Mouse (Mus musculus) left cerebral cortex, adult 18-20 months (tissue): ENCODE measurements around the gene Gm11127. TPM values are rescaled to one million over a fixed set of nuclear protein-coding genes. Genes with fewer than 3 reads are reported as not detected.
A peak's percentile ranks its signal among the peaks of the same experiment; 100 is the strongest.
"Not testable (repeated sequence)": the region's sequence is repeated elsewhere in the genome, so short reads cannot be mapped to it uniquely, and the experiment has no call there.

Experiments used
- DNase-seq, 2 experiments: peaks; one replicate each; pipeline ENCODE4 v3.0.0; 2021 to 2022; ENCODE audit warnings: low spot score in 2 of 2, mixed read lengths in 1 of 2
- total RNA-seq, 2 experiments: library from RNA; stranded (reverse); gene quantifications; 2 replicates each; pipeline ENCODE4 v1.2.3; 2021

The Gm11127 gene
- total RNA-seq, 2 experiments from 2014 or later, result 1.4 TPM

DNA sequence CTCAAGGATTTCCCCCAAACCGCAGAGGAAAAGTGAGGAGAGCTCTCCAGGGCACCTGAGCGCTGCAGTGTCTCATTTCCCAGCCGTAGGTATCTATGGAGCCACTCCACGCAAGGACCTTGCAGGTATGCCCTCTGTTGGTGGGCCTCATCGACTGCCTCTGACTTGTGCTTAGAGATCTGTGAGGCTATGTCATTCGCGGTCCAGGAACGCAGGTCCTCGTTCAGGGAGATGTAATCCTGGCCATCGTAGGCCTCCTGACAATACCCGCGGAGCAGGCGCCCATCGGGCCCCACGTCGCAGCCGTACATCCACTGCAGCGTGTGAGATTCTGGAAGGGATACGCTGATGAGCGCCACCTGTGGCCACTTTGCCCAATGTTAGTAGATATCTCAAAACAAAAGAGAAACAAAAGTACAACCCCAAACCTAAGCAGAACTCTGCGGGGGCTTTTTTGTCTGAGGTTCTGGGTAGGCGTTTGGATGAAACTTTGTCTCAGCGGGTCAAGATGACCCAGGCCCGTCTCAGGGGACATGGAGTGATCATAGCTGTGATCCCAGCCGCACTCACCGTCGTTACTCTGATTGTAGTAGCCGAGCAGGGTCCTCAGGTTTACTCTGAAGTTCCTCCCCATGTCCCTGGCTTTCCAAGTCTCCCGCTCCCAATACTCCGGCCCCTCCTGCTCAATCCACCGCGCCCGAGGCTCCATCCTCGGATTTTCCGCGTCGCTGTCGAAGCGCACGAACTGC is 26.4 kb downstream of the Gm11127 start:
- peak in 1 of 2 experiments; percentile 41 for DNase-seq

DNA sequence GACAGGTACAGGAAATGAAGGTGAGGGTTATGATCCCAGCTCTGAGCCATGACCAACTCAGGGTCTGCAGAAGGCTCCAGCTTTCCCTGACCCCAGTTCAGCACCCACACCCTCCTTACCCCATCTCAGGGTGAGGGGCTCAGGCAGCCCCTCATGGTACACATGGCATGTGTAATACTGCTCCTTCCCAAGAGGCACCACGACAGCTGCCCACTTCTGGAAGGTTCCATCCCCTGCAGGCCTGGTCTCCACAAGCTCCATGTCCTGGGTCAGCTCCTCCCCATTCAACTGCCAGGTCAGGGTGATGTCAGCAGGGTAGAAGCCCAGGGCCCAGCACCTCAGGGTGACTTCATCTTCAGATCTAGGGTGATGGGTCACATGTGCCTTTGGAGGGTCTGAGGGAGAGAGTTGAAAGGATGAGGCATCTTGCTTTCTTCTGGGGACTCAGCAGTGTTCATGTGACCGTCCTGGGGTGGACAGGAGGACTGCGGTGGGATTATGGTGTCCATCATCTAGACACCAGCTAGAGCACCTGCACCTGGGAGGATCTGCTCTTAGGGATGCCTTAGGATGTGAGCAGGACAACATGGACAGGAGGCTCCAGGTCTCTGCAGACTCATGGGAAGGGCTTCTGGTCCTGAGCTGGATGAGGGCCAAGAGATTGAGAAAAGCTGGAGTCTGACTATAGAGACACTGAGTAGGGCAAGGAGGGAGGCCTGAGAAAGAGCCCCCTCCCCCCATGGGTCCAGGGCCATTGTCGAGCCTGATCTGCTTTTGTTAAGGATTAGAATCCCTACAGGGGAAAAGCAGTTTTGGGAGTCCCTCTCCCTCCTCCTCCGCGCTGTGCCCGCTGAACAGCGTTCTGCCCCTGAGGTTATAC is 27.2 kb downstream of the Gm11127 start:
- DNase-seq, result not testable (repeated sequence)

DNA sequence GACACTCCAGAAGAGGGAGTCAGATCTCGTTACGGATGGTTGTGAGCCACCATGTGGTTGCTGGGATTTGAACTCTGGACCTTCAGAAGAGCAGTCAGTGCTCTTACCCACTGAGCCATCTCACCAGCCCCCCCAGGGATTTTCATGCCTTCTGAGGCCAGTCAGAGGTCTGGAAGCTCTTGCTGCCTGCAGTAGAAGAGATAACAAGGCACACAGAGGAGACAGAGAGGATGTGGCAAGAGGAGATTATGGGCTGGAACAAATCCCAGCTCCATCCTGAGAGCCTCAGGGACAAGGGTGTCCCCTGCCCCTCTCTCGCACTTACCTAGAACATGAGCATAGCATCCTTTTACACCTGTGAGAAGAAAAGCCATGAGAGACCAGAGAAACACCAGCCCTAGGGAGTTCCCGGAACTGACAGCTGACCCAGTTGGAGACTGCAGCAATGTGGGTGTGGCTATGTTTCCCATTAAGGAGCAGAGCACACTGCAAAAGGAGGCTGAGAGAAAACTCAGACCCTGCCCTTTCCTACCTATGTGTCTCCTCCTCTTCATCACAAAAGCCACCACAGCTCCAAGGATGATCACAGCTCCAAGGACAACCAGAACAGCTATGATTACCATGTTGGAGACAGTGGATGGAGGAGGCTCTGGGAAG is 28.0 kb downstream of the Gm11127 start:
- DNase-seq, result not testable (repeated sequence)

DNA sequence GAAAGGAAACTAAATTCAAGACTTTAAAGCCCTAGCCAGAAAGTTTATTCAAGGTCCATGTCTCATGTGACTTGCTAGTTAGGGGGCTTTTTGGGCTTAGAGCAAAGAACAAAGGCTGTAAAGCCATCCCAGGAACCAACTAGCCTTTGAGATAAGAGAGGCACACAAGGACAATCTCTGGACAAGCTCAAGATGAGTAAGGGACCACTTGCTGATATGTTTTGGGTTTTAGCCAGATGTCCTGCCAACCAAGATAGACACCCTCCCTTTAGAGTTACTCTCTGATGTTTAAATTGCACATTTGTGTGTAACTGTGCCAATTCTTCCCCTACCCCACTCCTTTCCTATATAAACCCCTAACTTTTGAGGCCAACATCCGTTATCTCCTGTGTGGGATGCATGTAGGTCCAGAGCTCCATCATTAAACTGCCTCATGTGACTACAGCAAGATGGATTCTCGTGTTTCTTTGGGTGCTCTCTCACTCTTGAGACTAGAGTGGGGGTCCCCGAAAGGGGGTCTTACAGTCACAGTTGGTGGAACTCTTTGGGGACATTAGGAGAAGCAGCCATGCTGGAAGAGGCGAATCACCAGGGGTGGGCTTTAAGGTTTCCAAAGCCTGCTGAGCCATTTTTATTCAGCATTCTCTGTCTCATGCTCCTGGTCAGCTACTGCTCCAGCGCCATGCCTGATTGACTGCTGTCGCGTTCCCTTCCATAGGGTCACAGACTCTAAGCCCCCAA is 29.1 kb downstream of the Gm11127 start:
- DNase-seq, result no peak

DNA sequence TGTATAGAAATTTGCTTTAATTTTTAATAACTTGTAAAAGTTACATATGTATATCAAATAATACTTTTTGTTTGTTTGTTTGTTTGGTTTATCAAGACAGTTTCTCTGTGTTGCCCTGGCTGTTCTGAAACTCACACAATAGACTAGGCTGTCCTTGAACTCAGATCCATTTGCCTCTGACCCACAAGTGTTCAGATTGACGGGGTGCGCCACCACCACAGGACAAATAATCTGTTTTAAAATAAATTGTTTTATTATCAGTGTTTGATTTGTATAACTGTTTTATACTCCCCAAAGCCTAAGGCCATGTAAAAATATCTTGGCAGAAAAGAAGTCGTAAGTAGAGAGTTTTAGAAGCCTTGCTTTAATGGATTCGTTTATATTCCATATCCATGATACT is 30.5 kb downstream of the Gm11127 start:
- DNase-seq, result no peak

DNA sequence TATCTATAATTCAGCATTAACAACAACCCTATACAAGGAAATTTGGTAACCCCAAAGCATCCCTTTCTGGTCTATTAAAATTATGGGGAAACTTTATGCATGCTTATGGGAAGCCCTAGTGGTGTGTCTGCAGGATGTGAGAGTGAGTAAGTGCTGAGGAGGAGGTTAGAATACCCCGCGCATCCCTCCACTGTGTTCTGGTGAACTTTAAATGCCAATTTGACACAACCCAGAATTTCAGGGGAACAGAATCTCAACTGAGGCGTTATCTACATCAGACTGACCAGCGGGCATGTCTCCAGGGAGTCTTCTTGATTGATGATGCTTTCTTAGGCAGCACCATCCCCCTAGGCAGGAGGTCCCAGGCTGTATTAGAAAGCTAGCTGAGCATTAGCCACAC is 32.3 kb downstream of the Gm11127 start:
- DNase-seq, result no peak

DNA sequence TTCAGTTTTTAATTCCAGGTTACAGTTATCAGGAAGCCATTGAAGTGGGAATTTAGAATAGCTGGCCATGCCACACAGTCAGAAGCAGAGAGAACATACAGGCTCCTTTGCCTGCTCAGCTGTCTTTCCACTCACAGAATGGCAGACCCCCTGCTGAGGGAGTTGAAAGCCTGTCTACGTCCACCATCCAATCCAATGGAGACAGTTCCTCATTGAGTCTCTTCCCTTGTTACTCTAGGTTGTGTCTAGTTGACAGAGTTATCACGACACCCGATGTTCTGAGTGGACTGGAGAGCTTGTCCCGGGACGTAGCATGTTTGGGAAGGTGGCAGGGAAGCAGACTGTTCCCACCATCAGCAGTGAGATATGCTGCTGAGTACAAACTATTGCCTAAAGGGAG is 33.0 kb downstream of the Gm11127 start:
- DNase-seq, result no peak

DNA sequence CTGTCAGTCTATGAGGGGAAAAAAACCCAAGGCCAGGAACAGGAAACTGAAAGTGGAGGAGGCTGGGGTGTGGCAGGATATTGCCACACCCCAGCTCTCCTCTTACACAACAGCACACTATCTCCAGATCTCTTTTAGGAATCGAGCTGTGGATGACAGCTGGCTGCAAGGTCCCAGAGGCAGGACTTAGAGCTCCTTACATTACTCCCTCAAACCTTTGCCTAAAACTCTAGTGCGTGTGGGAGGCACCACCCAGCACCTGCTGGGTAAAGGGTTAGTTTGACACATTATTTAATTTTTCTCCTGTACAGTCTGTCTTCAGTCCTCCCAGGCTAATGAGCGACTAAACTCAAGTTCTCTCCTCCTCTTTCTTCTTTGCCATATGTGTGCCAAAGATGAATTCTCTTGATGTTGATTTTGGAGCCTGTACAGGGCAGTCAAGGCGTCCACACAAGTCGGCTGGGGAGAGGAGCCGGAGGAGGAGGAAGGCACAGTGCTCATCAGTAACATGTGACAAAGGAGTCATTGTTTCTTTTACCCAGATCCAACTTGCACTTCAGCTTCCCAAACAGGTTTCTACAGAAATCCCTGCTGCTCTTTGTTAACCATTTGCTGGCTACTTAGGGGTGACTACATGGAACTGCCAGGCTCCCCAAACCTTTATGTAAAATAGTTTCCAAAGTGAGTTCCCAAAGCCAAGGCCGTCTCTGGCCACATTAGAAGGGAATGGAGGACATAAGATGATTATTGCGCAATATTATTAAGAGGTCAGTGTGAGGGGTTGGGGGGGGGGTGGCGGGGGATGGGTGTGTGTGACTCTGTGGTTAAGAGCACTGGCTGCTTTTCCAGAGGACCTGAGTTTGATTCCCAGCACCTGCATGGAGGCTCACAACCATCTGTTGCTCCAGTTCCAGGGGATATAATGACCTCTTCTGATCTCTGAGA is 34.2 kb downstream of the Gm11127 start:
- no peak for DNase-seq

DNA sequence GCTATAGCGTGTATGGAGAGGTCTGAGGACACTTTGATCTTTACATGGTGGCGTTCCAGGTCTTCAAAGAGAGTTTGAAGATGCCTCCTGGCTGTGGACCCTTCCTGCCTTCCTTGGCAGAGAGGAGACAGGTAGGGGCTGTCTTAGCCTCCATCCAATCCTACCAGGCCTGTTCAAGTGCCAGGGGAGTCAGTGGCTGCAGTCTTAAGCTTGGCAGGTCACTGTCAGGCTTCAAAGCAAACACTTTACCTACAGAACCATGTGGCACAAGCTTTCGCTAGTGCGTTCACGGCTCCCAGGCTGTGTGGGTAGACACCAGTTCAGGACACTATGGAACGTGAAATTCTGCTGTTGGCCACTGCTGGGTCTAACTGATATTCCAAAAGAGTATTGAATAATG is 35.2 kb downstream of the Gm11127 start:
- DNase-seq, result no peak

DNA sequence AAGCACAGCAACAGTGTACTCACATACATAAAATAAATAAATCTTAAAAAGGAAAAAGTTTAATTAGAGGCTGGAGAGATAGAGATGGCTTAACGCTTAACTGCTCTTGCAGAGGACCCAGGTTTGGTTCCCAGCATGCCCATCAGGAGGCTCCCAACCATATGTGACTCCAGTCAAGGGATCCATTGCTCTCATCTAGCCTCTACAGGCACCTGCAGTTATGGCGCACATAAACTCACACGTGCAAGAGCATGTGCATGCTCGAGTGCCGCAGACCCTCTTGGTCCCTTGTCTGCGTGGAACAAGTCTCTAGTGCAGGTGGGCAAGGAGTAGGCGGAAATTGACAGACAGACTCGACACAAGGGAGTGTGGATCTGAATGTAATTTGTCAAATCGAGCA is 36.1 kb downstream of the Gm11127 start:
- DNase-seq, result no peak

DNA sequence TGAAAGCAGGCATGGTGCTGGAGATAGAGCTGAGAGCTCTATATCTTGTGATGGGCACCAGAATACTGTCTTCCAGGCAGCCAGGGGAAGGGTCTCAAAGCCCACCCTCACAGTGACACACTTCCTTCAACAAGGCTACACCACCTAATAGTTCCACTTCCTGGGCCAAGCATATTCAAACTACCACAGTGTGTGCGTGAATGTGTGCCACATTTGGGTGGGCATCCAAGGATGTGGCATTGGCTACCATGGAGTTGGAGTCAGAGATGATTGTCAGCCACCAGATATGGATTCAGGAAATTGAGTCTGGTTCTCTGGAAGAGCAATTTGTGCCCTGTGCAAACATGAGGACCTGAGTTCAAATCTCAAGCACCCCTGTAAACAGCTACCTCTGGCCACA is 36.9 kb downstream of the Gm11127 start:
- DNase-seq, result no peak

DNA sequence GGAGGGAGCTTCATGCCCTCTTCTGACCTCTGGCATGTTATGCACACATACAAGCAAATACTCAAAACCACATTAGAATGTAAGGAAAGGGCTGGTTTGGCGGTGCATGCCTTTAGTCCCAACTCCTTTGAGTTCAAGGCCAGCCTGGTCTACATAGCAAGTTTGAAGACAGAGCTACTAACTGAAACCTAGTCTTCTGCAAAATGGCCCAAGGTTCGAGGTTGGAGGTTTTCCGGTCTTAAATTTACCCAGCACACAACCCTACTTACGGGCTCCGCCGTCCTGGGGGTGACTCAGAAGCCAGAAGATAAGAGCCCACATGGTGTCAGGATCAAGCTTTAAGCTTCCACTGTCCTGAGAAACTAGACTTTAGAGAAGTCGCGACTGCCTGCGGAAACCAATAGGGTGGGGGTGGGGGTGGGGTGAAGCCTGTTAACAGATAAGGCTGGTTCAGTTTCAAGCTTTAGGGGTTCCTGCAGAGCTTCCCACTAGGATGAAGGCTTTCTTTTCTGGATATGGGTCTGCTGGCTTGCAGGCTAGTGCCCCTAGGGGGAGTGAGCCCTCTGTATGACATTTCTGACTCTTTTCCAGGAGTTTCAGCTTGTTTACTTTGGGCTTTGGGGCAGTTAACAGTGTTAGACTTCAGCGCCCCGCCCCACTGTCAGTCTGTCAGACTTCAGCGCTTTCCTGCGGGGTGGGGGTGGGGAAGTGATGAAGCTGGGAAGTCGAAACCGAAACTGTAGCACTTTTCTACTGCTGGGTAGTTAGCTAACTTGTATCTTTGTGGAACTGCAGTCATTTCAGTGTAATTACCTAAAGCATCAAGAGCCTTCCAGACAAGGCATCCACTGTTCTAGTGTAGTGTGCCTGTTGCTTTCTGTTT is 37.7 kb downstream of the Gm11127 start, which contains the start of gene H2-T24:
Gene H2-T24 (minus strand): TSS at position 370 of the 883 bp plus-strand sequence.
- no peak for DNase-seq

DNA sequence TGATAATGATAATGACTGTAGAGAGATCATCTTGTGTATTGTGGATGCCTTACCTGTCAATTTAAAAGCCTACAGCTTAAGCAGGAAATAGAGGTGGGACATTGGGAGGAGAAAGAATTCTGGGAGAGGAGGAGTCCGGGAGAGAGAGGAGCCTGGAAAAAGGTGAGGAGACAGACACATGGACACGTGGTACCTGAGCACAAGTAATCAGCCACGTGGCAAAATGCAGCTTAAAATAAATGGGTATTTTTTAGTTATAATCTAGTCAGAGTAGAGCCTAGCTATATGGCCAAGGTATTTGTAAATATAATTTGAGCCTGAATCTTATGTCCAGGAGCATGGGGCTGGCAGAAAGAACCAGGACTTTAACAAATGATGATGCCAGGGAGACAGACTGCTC is 38.7 kb downstream of the Gm11127 start:
- DNase-seq, result no peak

DNA sequence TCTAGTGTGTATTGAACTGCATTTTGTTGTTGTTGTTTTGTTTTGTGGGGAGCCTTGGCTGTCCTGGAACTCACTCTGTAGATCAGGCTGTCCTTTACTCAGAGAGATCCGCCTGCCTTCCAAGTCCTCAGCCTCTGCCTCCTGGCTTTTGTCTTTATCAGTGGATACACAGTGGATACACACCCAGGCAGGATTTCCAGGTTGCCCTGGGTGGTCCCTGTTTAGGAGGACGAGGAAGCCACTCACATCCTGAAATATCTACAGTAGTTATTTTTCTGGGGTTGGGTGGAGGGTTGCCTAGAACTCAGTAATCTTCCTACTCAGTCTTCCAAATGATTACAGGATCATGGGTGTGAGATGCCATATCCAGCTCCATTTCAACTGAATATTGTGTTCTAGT is 39.2 kb downstream of the Gm11127 start:
- DNase-seq, result no peak

DNA sequence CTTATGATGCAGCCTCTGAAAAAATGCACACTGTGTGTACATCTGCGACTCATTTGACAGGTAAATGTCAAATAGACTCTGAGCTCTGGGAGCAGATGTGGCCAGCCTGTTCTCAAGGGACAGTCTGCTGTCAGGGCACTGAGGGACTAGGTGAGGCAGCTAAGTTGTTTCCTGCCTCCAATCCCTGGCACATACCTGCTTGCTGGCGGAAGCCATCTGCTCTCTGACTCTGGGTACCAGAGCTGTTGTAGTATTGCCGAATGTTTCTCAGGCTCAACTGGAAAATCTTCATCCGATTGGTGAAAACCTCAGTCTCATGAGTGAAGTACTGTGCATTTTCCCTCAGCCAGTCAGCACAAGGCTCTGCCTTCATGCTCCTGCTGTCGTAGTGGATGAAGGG is 41.1 kb downstream of the Gm11127 start:
- no peak for DNase-seq

DNA sequence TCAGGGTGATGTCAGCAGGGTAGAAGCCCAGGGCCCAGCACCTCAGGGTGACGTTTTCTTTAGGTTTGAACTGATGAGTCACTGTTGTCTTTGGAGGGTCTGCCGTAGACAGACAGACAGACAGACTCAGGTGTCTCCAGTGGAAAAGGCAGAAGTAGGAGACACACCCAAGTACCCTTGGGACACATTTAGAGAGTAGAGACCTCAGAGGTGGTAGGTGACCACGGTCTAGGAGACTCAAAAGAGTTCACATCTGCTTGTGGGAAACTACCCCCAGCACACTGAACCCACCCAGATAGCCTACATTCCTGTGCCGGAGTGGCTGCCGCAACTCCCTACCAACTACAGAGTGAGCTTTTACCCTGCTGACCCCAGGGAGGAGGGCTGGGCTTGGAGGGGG is 43.2 kb downstream of the Gm11127 start:
- DNase-seq, result no peak
